Mouse (Mus musculus) right cerebral cortex, postnatal 10 days (tissue): ENCODE measurements at regions not wholly inside any gene's neighbourhood (a gene's known extent, or its start where the extent isn't known, plus 50 kb on each side); places are given as distances from the start of the nearest gene placed in this dataset.

Source experiments
- DNase-seq, 2 experiments: peaks; one replicate each; pipeline ENCODE4 v3.0.0; 2021; ENCODE audit warnings: low spot score in 2 of 2

GRCm38 (mm10) chr5:111543721-111544495 lies 126.7 kb downstream of the Mn1 start:
- no peak for DNase-seq

DNA sequence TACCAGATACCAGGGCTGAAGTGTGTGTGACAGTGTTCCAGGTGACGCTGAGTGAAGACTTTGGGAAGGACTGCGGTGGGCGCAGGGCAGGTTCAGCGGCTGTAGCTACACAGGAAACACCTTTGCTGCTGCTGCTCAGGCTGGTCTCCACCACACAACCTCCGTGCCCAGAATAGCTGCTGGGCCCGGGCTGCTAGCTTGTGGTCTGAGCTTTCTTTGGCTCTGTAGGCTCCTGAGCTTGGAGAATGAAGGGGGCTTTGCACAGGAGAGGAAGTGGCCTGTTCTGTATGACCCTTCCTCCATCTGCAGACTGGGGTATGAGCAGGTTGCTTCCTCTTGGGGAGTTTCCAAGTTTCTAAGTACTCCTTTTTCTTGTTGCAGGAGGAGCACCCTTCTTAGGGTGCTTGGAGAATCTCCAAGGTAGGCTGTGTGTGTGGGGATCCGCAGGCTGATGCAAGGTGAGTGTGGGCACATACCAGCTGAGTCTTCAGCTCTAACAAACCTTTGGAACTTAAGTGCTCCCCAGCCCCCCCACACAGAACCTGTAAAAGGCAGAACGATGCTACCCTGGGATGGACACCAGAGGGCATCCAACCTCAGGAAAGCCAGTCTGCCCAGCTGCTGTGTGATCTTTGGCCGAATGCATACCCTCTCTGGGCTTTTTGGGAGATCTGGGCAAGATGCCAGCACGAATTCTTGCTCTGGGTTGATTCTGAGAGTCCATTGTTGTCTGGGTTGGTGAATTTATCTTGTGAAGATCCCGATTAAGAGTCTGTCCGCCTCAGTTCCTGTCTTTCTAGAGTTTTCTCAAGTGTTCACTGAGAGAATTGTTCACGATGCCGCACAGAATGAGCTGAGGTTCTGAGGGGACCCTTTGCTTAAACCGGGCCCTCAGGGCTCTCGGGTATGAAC lies 136.6 kb downstream of the Mn1 start:
- no peak for DNase-seq

- DNase-seq = no peak
These were observed 137.6 kb downstream of the Mn1 start for GRCm38 (mm10) chr5:111554551-111555311.

GRCm38 (mm10) chr5:111555312-111555957 lies 138.3 kb downstream of the Mn1 start:
- no peak for DNase-seq

DNA sequence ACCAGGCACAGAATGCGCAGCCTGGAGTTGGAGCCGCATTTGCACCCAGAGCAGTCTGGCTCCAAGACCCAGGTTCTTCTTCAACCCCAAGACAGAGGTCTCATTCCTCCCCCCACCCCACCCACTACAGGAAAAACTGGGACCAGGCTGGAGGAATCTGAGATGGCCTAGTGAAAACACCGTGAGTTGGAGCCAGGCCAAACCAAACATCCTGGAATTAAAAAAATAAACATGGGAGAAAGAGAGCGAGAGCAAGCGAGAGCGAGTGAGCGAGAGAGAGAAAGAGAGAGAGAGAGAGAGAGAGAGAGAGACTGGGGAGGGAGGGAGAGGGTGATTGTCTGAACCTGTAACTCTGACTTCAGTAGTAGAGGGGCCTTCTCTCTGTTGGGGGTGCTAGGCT lies 138.8 kb downstream of the Mn1 start:
- no peak for DNase-seq

- DNase-seq = no peak
These were observed 143.3 kb downstream of the Mn1 start for GRCm38 (mm10) chr5:111560432-111560831.

DNA sequence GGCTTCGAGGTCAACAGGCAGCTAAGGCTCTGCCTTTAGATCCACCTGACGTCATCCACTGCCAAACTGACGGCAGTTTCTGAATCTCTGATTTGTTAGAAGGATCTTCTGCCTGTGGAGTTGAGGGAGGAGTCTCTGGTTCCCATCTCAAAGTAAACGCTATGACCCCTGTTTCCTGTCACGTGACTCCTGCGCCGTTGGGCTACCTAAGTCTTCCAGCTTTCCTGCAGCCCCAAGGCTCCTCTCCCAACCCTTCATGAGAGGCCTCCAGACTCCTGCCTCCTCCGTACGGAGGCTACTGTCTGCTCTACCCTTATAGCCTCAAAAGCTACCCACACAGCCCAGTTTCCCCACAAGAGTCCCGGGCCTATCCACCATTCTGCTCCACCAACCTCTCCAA lies 144.1 kb downstream of the Mn1 start:
- DNase-seq = no peak

DNA sequence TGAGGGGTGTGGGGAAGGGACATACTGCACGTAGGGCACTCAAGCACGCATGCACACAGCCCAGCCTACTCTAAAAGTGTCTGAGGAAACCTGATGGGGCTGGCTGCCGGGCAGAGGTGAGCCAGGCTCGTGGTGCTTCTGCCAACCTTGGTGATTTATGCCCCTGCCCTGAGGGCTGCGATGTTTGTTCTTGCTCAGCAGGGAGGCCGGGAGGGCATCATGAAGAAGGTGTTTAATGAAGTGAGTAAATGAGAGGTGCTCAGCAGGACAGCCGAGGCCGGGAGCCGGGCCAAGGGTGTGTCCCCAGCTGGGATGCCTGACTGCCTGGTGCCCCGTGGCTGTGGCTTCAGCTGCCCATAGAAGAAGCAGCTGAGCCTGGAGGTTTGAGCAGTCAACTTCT lies 153.7 kb downstream of the Mn1 start:
- no peak for DNase-seq

- DNase-seq = no peak
These were observed 156.2 kb downstream of the Mn1 start for GRCm38 (mm10) chr5:111573265-111573873.

- no peak for DNase-seq
These were observed 157.2 kb downstream of the Mn1 start for GRCm38 (mm10) chr5:111574219-111574840.

GRCm38 (mm10) chr5:111575376-111575775 lies 158.2 kb downstream of the Mn1 start:
- no peak for DNase-seq

DNA sequence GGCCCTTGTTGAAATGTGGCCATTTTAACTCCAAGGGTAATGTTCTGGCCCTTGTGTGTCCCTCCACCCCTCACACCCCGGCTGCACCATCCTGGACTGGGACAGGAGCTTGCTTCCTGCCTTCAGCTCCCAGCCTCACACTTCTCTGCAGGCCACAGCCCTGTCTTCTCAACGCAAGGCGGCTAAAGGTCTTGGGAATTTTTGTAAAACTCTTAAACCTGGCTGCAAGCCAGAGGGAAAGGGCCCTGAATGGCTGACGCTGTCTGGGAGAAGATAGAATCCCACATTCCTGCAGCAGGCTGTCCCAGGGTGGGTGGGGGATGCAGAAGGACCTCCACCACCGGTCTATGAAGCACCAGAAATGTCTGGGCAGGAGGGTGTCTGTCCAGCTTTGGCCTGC lies 156.3 kb upstream of the Gm26897 start:
- DNase-seq = no peak

DNA sequence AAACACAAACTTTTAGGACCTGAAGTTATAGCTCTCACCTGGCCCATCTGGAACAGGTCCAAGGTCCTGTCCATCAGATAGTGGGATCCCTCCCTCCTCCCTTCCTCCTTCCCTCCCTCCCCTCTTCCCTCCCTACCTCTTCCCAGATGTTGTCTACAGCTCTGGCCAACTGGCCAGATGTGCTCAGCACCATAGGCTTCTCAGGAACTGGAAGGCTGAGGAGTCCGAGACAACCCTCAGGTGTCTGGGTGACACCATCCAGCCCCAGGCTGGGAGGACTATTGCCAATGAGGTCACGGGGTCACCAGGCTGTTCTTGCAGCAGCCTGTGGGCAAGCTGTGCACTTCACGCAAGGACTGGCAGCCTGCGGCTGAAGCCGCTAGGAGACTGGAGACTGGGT lies 155.6 kb upstream of the Gm26897 start:
- DNase-seq = no peak

DNA sequence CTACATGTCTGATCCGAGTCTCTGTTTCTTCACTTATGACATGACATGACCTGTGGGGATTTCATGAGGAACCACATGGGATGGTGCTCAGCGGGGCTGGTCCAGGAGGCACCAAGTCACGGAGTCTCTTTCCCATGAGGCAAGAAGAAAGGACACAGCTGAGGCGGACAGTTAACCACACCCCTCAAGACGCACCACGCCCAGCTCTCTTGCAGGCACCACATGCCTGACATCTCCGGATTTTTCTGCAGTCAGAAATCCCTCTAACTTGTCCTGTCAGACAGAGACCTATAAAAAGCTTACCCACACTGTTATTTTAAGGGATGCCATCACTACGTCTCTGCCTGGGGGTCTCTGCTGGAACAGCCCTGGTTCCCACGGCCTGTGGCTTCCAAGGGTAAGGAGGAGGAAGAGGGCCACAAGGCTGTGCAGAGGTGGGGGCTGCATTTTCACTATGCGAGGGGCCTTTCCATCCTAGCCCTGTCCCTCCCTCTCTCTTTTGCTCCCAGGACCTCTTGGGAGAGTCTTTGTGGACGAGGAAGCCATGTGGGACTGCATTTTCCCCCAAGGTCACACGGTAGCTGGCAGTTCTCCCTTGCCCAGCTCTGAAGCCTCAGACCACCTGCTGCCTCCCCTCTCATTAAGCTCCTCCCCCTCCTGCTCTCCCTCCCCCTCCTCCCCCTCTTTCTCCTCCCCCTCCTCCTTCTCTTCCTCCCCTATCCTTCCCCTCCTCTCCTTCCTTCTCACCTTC lies 154.6 kb upstream of the Gm26897 start:
- DNase-seq = peak in 1 of 2 experiments; percentile 59

- peak; percentile 83 to 90 for DNase-seq
These were observed 152.6 kb upstream of the Gm26897 start for GRCm38 (mm10) chr5:111580870-111581771.

GRCm38 (mm10) chr5:111582004-111582403 lies 151.7 kb upstream of the Gm26897 start:
- DNase-seq = peak; percentile 55 to 62

DNA sequence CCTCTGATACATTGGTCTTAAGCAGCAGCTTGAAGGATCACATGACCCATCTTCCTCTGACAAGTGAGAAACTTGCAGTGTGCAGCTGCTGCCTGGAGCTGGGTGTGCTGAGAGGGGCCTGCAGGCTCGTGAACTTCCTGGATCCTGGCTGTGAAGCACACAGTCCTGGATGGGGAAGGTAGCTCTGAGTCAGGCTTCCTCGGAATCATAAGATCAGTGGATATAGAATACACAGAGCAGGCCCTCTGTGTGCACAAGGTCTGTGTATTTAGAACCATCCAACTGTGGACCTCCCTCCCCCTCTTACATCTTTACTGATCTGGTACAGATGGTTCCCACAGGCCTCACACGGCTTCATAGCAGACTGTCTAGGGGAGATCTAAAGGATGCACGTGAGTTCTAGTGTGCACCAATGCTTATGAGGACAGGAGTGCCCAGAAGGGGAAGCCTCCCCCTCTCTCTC lies 143.1 kb upstream of the Gm26897 start:
- peak in 1 of 2 experiments; percentile 71 for DNase-seq

DNA sequence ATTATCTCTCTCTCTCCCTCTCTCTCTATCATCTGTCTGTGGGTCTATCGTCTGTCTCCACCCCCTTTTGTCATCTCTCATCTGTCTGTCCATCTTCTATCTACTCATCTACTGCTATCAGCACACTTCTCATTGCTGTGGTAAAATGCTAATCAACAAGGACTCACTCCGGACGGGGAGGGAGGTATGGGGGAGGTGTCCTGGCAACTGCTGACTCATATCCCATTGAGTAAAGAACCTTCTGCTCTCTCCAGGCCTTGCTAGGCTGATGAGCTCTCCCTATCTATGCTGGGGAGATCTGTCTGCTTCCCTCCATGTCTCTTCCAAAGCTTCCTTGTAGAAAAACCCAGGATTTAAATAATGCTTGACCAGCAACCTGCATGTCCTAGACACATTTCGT lies 140.9 kb upstream of the Gm26897 start:
- DNase-seq = no peak

GRCm38 (mm10) chr5:111594111-111594510 lies 139.6 kb upstream of the Gm26897 start:
- no peak for DNase-seq
